13 mouse cellular contexts compared by ENCODE assay signal in the genomic region with DNA sequence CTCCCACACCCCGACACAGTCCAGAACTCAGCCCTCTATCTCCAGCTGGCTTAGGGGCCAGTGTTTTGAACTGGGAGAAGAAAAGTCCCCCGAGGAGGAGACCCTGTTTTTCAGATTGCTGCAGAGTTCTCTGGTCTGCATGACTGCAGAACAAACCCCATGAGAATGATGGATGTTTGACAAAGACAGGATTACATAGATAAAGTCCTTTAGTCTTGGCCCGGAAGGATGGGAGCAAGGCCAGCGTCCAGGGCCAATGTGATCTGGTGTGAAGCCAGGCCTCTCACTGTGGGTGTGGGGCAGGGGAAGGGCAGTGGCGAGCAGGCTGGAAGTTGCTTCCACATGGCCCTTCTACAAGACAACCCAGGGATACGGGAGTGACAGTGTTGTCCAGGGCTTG. TPM values are rescaled to one million over a fixed set of nuclear protein-coding genes. Genes with fewer than 3 reads are reported as not detected.
DNase-seq lines count a peak whose midpoint lies in the region; ATAC-seq lines count a peak whose summit lies in the region.
"Had no signal": no experiment of that assay in that cellular context is flagged by ENCODE, and none has a peak within 500 bp of the region (broad histone marks: within the 10 kb centered on the region; RNA-seq: fewer than 3 reads in every experiment).

No protein-coding gene starts in this region.

- peak overlapping the region; percentile 18; the same call in 1 of the 2 replicates for H3K27ac ChIP-seq in hindbrain, embryonic 13.5 days
- H3K27ac ChIP-seq in hindbrain, embryonic 11.5 days (ENCODE audit: low read depth, low read length) = no peak overlapping the region
- H3K27ac ChIP-seq: layer of hippocampus, adult 2 months; limb, embryonic 13.5 days; midbrain, embryonic 15.5 days; neural tube, embryonic 13.5 days had no signal

- ATAC-seq in hindbrain, embryonic 13.5 days (ENCODE audit: low FRiP score) = no peak
- ATAC-seq in hindbrain, embryonic 11.5 days (ENCODE audit: low FRiP score) = no peak
- ATAC-seq: intestine, embryonic 16.5 days; midbrain, embryonic 15.5 days had no signal

- H3K4me3 ChIP-seq in hindbrain, embryonic 13.5 days = no peak overlapping the region
- no peak overlapping the region for H3K4me3 ChIP-seq in hindbrain, embryonic 11.5 days (ENCODE audit: low read depth, low read length)
- H3K4me3 ChIP-seq: layer of hippocampus, adult 2 months; limb, embryonic 13.5 days; midbrain, embryonic 15.5 days; neural tube, embryonic 13.5 days had no signal

- peaks cover 7% of the 10 kb centered on the region for H3K36me3 ChIP-seq in hindbrain, embryonic 13.5 days
- H3K36me3 ChIP-seq in hindbrain, embryonic 11.5 days (ENCODE audit: control insufficient read depth, insufficient read depth, low read length) = 0 out of 2 replicates have a peak, but pooled peaks cover 2% of the 10 kb centered on the region
- H3K36me3 ChIP-seq: midbrain, embryonic 15.5 days had no signal

- peaks cover 61% of the 10 kb centered on the region for H3K4me1 ChIP-seq in hindbrain, embryonic 13.5 days (replicated peaks)
- peaks cover 22% of the 10 kb centered on the region for H3K4me1 ChIP-seq in hindbrain, embryonic 11.5 days (replicated peaks; ENCODE audit: control insufficient read depth, insufficient read depth, low read length)

- no peak overlapping the region for H3K9ac ChIP-seq in hindbrain, embryonic 13.5 days
- H3K9ac ChIP-seq in hindbrain, embryonic 11.5 days (ENCODE audit: low read depth, low read length) = no peak overlapping the region
- H3K9ac ChIP-seq: limb, embryonic 13.5 days; midbrain, embryonic 15.5 days; neural tube, embryonic 13.5 days had no signal

- no peaks in the 10 kb centered on the region for H3K9me3 ChIP-seq in hindbrain, embryonic 13.5 days
- H3K9me3 ChIP-seq in hindbrain, embryonic 11.5 days (ENCODE audit: control insufficient read depth, low read length) = no peaks in the 10 kb centered on the region
- H3K9me3 ChIP-seq: limb, embryonic 13.5 days; midbrain, embryonic 15.5 days; neural tube, embryonic 13.5 days had no signal

- H3K4me2 ChIP-seq in hindbrain, embryonic 13.5 days = no peak overlapping the region
- no peak overlapping the region for H3K4me2 ChIP-seq in hindbrain, embryonic 11.5 days (replicated peaks; ENCODE audit: low read depth, low read length)
- H3K4me2 ChIP-seq: limb, embryonic 13.5 days; midbrain, embryonic 15.5 days; neural tube, embryonic 13.5 days had no signal

- H3K27me3 ChIP-seq in hindbrain, embryonic 13.5 days = 0 out of 2 replicates have a peak, but pooled peaks cover 3% of the 10 kb centered on the region
- no peaks in the 10 kb centered on the region for H3K27me3 ChIP-seq in hindbrain, embryonic 11.5 days (ENCODE audit: control insufficient read depth, insufficient read depth, low read length)
- H3K27me3 ChIP-seq: midbrain, embryonic 15.5 days; neural tube, embryonic 13.5 days had no signal

- WGBS in hindbrain, embryonic 13.5 days = 62% methylated on average over 6 of the region's 6 CpGs
- WGBS in hindbrain, embryonic 11.5 days = 77% methylated on average over 6 of the region's 6 CpGs

- DNase-seq in hindbrain, embryonic 11.5 days (ENCODE audit: low spot score) = no peak
- DNase-seq in adrenal gland, adult (ENCODE audit: inconsistent age in 2 of 2, low spot score in 1 of 2) = peak; percentile 86 to 95
- DNase-seq in adrenal gland, postnatal 14 days = peak; percentile 90
- peak; percentile 72 to 79 for DNase-seq in cerebellum, postnatal 36 days
- no peak for DNase-seq in thymus, postnatal 25 days
- no peak for DNase-seq in neural tube, embryonic 10.5 days (ENCODE audit: extremely low spot score, low spot score)
- DNase-seq: thymus, postnatal 14 days had no signal

RNA-seq across cellular contexts. Expression of gene Trp53i11, which starts 36.1 kb away (rescaled TPM):
- 109 and 110 TPM in 2 replicates for polyA plus RNA-seq in hindbrain, embryonic 13.5 days (2015; fragmentation: Nextera tagmentation; extraction: Ambion mirVana)
- 204 and 221 TPM in 2 replicates for polyA plus RNA-seq in hindbrain, embryonic 11.5 days (2014; fragmentation: Nextera tagmentation; extraction: Ambion mirVana)
- total RNA-seq in adrenal gland, postnatal 14 days (2021) = 70.9 and 86.9 TPM in 2 replicates

Comparison
In these comparisons a context has a peak if more than half of its experiments do, and no peak if none do; other contexts are left out.
1. DNase-seq: peak in adrenal gland, adult (2 of 2), adrenal gland, postnatal 14 days (single experiment) and cerebellum, postnatal 36 days (2 of 2); none in hindbrain, embryonic 11.5 days (single experiment), thymus, postnatal 25 days (single experiment) and neural tube, embryonic 10.5 days (single experiment).